Mouse (Mus musculus) testis, postnatal 14 days (tissue): ENCODE results near the gene Dcaf8.

Source experiments
- DNase-seq: peaks from one replicate; pipeline ENCODE4 v3.0.0; 2021; ENCODE audit warnings: low spot score

Dcaf8 gene

DNA sequence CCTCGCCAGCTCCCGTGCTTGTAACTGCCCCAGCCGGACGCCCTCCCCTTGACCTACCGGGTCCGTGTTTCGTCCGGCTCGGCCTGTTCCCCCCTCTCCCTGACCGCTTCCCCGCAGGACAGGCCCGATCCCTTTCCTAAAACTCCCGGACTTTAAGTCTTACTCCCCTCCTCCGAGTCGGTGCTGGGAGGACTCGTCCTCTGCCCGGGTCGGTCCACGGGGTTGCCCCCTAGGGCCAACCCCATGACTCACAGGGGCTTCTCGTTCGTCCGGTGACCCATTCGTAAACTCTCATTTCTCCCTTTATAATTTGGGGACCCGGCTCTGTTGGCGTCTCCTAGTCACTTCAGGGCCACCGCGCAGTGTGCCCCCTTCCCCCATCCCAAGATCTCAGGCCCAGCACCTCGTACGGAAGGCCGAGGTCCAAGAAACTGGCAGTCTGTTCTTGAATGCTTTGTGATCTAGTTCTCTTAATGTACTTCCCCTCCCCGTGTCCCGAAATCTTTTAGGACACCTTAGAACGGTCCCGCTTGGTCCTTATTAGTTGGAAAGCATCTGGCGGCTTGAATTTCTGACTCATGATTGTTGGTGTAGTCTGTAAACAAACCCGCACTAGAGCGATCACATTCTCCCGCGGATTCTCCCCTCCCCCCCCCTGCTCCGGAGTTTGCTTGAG is 533 bp downstream of the Dcaf8 start:
- DNase-seq = no peak

DNA sequence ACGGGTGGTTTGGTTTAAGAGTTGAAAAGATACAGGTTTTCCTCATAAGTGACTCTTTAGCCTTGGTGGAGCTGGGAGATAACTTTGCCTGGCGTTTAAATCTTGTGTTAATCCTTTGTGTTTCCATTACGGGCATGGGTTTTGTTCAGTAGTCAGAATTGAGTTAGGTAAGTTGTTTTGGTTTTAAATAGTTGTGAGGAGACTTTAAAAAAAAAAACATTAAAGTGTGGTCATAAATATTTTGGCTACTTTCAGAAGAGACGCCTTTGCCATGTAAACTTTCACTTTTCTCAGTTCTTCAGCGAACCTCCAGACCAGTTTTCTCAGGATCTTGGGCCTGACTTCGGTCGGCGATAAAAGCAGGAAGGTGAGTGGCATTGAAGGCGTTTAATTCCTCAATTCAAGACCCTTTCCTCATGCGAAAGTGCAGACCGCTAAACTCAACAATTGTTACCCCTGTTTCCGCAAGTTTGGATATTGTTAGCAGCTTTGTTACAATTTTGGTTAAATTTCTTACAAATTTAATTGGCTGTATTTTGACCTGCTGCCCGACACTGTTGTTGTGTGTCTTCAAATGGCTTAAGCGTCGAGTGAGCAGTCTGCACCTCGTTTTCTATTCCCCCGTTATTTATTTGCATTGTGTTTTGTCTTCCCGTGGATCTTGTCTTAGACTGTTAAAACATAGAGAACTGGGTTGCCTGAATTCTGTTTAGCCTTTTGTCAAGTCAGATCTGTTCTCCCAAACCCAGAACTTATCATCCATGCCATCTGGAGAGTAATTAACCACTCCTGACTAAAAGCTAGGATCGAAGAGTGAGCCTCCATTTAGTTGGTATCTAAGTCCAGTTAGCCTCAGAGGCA is 1.3 kb downstream of the Dcaf8 start:
- no peak for DNase-seq

DNA sequence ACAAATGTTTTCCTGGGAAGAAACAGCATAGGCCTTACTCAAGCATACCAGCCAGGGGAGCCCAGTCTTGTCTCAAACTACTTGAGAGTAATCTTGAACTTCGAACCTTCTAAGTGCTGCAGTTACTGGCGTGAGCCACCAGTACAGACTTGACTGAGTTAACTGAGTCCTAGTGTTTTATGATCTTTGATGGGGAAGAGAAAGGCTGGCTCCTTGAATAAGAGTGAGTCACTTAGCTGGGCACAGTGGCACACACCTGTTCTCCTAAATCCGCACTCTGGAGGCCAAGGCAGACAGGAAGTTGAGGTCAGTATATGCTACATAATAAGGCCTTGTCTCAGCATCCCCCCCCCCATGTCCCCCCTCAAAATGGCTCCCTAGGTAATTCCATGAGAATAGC is 6.7 kb downstream of the Dcaf8 start:
- no peak for DNase-seq

DNA sequence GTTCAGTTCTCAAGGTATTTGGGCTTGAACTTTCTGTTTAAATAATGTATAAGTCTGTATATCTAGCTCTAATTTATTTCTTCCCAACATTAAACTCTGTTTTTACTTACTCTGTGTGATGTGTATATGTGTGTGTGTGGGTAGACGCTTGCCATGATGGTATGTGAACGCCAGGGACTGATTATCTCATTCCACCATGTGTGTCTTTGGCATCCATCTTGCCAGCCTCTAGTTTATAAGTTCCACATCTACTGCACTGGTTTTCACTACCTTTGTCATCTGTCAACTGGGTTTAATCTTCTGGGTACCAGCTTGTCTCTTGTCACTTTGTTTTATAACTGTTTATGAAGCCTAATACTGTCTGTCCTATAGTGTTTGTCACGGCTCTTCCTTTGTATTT is 7.6 kb downstream of the Dcaf8 start:
- DNase-seq = no peak

DNA sequence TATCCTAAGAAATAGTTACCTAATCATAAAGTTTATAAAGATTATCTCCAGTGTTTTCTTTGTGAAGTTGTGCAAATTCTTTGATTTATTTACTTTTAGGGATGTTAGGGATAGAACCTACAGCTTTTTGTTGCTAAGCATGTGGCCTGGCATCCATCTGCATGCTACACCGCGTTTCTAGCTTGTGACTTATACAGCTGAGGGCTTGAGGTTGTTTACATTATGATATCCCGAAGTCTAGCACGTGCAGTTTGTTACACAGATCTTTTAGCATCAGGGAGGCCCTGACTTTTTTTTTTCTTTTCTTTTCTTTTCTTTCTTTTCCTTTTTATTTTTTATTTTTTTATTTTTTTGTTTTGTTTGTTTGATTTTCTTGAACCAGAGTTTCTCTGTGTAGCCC is 12.1 kb downstream of the Dcaf8 start:
- no peak for DNase-seq

DNA sequence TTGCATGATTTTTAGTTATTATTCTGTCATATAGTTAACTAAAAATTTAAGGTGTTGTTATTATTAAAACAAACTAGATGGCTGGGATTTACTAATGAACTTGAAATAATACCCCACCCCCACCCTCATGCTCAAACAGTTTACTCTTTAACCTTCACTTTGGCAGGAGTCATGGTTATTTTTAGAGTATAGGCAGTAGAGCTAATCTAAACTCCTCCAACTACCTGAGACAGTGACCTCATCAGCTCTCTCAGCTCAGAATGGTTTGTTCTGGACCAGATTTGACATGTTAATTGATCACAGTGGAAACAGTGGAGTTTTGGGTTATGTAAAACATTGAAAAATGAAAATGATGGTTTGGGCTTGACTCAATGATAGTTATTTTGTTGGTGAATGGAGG is 12.6 kb downstream of the Dcaf8 start:
- no peak for DNase-seq

DNA sequence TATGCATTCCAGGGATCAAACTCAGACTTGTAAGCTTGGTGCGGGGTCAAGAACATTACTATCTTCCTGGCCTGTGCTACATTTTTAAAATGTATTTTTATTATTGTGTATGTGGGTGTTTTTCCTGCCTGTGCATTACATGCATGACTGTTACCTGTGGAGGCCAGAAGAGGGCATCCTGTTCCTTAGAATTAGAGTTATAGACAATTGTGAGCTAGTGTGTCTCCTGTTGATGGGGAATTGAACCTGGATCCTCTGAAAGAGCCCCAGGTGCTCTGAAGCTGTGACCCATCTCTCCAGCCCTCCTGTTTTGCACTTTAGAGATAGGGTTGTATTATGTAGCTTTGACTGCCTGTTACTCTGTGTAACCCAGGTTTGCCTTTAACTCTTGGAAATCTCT is 14.1 kb downstream of the Dcaf8 start:
- no peak for DNase-seq

DNA sequence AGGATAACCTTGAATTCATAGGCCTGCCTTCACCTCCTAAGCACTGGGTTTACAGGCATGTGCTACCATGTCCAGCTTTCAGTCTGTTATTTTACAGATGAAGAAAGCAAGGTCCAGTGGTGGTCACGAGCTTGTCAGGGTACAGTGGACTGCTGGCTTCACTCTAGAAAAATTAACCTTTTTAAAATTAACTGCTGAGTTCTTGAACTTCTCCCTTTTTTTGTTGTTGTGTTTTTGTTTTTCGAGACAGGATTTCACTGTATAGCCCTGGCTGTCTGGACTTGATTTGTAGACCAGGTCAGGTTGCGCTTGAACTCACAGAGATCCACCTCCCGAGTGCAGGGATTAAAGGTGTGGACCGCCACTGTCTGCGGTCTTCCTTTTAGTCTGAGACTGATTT is 15.1 kb downstream of the Dcaf8 start:
- no peak for DNase-seq

DNA sequence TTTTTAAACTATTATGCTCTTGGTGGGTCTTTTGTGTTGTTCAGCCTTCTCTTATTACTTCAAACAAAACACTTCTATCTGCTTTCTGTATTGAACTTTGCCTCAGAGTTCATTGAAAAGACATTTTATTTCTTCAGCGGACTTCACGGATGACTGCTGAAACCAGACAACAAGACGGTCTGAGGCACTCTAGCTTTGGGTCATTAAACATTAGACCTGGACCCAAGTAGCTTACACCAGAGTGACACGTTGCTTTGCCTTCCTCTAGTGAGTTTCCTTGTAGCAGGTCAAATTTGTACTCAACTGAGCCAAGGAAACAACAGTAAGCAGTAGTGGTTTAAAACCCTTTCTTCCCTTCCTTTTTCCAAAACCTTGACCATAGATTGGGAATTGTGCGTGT is 20.0 kb downstream of the Dcaf8 start:
- no peak for DNase-seq

DNA sequence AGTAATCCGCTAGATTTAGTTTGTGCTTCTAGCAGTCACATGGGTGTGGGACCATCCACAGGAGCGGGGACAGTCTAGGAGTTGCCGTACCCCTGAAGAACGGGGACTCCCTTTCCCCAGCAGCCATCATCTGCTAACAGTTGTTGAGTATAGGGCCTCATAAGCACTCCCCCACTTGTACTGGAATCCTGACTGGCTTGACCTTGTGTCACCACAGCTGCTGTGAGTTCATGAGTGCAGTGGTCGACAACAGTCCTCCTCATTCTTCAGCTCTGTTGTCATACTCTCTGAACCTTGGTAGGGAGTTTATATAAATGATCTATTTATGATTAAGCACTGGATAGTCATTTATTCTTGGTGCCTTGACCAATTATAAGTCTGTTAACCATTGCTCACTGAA is 21.9 kb downstream of the Dcaf8 start:
- DNase-seq = no peak

DNA sequence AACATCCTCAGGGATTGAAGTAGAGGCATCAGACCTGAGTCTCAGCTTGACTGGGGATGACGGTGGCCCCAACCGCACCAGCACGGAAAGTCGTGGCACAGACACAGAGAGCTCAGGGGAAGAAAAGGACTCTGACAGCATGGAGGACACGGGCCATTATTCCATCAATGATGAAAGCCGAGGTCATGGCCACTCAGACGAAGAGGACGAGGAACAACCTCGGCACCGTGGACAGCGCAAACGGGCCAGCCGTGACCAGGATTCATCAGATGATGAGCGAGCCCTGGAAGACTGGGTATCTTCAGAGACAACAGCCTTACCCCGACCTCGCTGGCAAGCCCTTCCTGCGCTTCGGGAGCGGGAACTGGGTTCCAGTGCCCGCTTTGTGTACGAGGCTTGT is 24.5 kb downstream of the Dcaf8 start:
- no peak for DNase-seq

DNA sequence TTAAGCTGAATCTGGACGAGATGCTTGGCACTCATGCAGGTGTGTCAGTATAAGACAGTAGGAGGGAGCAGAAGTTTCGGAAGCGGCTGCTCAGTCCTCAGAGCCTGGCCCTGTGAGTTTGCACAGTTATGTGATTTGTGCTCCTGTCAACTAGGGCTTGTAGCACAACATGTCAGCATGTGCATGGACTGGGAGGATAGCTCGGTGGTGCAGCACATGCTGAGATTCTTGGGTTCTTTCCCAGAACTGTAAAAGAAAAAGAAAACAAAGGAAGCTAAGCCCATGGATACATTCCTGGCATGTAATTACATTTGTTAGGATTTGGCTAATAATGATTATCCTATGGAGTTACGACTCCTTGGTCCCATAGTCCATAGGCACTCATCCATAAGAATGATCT is 25.3 kb downstream of the Dcaf8 start:
- DNase-seq = no peak

DNA sequence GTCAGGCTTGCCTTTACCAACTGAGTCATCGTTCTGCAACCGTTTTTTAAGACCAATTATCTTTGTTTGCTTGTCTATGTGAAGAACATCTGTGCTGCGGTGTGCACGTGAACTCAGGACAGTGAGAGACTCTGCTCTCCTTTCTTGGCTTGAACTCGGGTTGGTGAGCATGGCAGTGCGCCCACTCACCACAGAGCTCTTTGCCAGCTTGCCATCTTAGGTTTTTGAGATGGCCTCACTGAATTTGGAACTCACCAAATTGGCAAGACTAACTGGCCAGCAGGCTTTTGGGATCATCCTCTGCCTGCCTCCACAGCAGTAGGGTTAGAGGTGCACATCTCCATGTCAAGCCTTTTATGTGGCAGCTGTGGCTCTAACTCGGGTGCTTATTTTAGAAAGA is 29.9 kb downstream of the Dcaf8 start:
- DNase-seq = no peak

DNA sequence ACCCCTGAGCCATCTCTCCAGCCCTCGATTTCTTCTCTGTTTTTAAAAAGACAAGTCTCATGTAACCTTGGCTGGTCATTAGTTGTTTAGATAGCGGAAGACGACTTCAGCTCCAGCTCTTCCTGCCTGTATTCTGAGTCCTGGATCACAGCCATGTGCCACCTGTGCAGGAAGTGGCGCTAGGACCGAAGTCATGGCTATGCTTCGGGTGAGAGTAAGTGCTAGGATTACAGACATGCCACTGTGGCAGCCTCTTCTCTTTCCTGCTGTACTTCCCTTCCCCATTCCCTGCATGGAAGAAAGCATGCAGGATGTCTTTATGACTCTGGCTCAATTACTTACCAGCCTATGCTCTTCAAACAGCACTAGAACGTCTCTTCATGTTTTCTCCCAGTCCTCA is 31.2 kb downstream of the Dcaf8 start:
- no peak for DNase-seq

DNA sequence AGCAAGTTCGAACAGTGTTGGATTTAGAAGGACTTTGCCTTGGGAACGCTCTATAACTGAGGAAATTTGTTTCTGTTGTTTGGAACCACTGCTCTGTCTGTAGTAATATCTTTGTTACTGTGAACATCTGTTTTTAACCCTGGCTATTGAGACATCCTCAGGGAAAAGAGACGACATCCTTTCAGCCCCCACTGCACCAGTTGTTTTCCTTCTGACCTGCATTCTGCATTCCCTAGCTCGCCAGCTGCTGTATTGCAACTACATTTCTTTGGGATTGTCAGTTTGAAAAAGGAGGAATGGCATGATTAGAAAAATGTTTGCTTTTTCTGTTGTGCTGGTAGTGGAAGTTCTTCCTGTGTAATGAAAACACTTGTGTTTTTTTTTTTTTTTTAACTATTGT is 33.0 kb downstream of the Dcaf8 start:
- DNase-seq = no peak

DNA sequence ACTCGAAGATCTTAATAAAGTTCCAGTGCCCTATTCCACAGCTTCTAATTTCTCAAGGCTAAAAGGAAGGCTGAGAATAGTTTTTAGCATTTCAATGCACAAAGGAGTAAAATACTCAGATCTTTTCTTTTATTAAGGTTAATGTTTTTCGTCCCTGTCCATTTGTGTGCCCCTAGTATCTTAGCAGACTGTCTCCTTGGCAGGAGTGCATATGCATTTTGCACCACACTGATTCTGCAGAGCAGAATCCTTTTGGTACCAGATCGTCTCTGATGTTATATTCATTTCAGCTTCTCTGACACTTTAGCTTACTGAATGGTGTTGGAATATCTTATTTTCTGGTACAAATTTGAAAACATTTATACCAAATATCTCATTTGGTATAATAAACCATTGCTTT is 33.9 kb downstream of the Dcaf8 start:
- no peak for DNase-seq

DNA sequence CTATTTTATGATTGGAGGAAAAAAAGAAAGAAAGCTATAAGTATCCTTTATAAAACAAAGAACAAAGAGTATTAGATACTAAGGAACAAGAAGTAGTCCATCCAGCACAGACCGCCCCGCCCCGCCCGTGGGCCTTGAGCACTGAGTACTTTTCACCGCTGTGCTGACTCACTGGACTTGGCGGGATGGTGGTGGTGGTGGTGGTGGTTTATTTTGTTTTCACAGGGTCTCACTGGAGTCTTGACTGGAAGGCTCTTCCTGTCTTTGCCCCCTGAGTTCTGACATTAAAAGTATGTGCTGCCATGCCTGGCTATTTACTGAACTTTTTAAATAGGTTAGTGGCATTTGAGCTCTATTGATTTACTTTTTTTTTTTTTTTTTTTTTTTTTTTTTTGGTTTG is 35.2 kb downstream of the Dcaf8 start:
- no peak for DNase-seq

DNA sequence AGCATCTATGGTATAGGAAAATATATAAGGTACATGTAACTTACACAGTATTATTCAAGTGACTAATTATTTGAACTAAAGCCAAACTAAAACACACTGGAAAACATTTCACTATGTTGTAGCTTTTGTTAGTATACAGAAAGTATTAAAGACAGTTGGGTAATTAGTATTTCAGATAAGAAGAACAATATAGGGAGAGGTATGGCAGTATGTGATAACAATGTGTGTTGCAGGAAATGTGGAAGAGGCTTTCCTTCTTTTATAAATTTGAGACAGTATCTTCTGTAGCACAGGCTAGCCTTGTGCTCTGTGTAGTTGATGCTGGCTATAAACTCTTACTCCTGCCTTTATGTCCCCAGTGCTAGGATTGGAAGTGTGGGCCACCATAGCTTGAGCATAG is 36.0 kb downstream of the Dcaf8 start:
- no peak for DNase-seq

DNA sequence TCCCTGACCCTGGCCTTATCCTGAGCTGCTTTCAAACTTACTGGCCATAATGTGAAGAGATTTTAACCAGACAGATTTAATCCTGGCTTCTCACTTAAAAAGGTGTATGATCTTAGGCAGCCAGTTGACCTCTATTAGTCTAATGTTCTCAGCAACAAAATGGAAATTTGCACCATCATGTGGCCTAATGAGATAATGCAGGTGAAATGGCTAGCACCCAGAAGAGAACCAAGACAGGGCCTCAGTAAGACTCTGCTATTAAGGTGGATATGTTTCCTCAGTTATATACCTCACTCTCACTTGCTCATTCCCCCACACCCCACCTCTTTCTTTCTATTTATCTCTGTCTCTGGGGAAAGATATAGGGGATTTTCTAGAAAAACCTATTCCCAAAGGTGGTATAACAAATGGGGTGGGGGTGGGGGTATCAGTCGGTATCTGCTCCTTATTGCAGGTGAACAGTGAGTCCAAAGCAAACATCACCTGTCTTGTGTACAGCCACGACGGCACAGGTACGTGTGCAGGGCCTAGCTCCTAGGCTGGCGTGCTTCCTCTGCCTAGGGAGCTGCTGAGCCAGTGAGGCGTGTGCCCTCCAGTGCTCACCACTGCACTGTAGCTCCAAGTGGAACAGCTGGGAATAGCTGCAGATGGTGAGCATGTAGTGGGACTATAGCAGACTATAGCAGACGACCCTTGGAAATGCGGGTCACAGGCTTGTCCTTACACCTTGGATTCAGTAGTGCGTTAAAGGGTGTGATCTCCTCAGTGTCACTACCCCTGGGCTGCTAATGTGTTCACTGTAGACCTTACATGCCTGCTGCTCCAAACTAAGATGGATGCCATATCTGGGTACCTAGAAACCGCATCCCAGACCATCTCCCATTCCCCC is 38.8 kb downstream of the Dcaf8 start:
- no peak for DNase-seq

DNA sequence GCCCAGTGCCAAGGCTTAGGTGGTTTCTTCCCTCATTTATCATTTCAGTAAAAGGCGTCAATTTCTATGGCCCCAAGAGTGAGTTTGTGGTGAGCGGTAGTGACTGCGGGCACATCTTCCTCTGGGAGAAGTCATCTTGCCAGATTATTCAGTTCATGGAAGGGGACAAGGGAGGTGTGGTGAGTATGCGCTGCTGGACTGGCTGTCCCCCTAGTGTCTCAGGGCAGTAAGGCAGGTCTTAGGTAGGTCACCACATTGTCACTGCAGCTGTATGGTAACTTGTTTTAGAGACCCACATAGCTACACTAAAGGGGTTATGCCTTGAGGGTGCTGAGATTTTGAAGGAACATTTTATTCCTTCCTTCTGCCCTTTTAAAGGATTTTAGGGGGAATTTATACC is 41.0 kb downstream of the Dcaf8 start:
- DNase-seq = no peak

DNA sequence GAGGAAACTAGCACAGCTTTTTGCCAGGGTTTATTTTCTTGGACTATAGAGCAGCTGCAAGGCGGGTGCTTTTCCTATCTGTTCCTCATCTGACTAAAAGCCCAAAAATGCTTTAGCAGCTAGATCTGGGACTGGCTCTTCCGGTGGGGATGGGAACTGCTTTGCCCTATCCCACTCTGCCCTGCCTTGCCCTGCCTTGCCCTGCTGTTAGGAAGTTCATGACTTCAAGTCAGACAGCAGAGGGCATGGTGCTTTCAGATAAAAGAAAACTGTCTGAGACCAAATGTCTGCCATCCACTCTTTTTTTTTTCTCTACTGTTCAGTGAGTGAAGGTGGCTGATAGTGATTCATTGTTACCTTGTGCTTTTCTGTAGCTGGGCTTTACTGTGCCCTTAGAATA is 43.7 kb downstream of the Dcaf8 start:
- DNase-seq = no peak

DNA sequence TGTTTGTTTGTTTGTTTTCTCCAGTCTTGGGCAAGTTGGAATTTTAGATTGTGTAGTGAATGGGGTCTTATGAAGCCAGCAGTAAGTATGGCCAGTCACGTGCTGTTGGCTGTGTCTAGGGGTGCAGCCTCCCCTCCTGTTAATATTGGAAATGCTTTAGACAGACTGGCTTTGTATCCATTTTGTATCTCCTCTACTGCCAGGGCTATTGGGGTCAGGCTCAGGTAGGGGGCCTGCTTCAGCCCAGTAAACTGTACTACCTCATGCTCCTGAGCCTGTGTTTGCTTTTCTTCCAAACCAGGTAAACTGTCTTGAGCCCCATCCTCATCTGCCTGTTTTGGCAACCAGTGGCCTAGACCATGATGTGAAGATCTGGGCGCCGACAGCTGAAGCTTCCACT is 44.3 kb downstream of the Dcaf8 start:
- DNase-seq = no peak

DNA sequence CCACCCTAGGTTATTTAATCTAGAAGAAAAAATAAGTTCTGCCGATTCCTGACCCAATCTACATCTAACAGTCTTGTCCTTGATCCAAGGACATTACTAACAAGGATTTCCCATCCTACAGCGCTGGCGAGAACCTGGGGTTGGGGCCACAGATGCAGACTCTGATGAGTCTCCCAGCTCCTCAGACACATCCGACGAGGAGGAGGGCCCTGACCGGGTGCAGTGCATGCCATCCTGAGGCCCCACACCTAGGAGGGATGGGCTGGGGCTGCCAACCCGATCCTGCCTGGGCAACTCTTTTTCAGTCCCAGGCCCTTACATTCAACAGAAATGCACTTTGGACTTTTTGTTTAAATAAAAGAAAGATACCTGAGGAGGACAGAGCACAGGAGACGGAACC is 46.6 kb downstream of the Dcaf8 start:
- no peak for DNase-seq
